Mouse (Mus musculus) forebrain, embryonic 16.5 days (tissue): ENCODE measurements around the gene 1700066M21Rik. TPM values are rescaled to one million over a fixed set of nuclear protein-coding genes. Genes with fewer than 3 reads are reported as not detected.
A peak's percentile ranks its signal among the peaks of the same experiment; 100 is the strongest.

Experiments
- ATAC-seq: fragments of 200-750 bp; cut with Nextera tagmentation; 2 replicates; pipeline ENCODE4 v1.8.0; 2017; ENCODE audit warnings: mild to moderate bottlenecking, moderate library complexity
- H3K27ac ChIP-seq: fragments of 300-500 bp; sonication (generic); 2 replicates; pipeline ENCODE4 v1.5.1; 2014; ENCODE audit warnings: low read length, control low read depth
- H3K27me3 ChIP-seq: fragments of 300-500 bp; sonication (generic); replicated peaks from 2 replicates; pipeline ENCODE4 v1.6.1; 2014; ENCODE audit warnings: low read length; ENCODE audit not compliant: control insufficient read depth, insufficient read depth
- H3K36me3 ChIP-seq: fragments of 300-500 bp; sonication (generic); 2 replicates; pipeline ENCODE4 v1.6.1; 2014; ENCODE audit not compliant: control insufficient read depth, insufficient read depth
- H3K4me1 ChIP-seq: fragments of 300-500 bp; sonication (generic); replicated peaks from 2 replicates; pipeline ENCODE4 v1.6.1; 2014; ENCODE audit warnings: low read length; ENCODE audit not compliant: control insufficient read depth, insufficient read depth
- H3K4me2 ChIP-seq: fragments of 300-500 bp; sonication (generic); 2 replicates; pipeline ENCODE4 v1.6.1; 2014; ENCODE audit warnings: mild to moderate bottlenecking, low read length, control low read depth
- H3K4me3 ChIP-seq: fragments of 300-500 bp; sonication (generic); replicated peaks from 2 replicates; pipeline ENCODE4 v1.5.1; 2014; ENCODE audit warnings: mild to moderate bottlenecking, low read length, control low read depth
- H3K9ac ChIP-seq: fragments of 300-500 bp; sonication (generic); replicated peaks from 2 replicates; pipeline ENCODE4 v1.6.1; 2014; ENCODE audit warnings: low read depth, low read length, control low read depth
- H3K9me3 ChIP-seq: fragments of 300-500 bp; sonication (generic); 2 replicates; pipeline ENCODE4 v1.6.1; 2016; ENCODE audit warnings: low read length; ENCODE audit not compliant: control insufficient read depth
- WGBS: fragments of 180-500 bp; shearing (Covaris S2); extraction: QIAGEN DNeasy Blood & Tissue Kit; methylation state at CpG from one replicate; pipeline ENCODE4 v1.1.7; 2014; 5-methylcytosine and 5-hydroxymethylcytosine counted together
- polyA plus RNA-seq: library from polyadenylated mRNA; unstranded; fragments of >200 nt; fragmentation: Nextera tagmentation; extraction: Ambion mirVana; gene quantifications from 2 replicates; pipeline ENCODE4 v1.2.1, GENCODE M21; 2015

Gene 1700066M21Rik
- polyA plus RNA-seq, 1 experiment from 2014 or later: 32.6 TPM

DNA sequence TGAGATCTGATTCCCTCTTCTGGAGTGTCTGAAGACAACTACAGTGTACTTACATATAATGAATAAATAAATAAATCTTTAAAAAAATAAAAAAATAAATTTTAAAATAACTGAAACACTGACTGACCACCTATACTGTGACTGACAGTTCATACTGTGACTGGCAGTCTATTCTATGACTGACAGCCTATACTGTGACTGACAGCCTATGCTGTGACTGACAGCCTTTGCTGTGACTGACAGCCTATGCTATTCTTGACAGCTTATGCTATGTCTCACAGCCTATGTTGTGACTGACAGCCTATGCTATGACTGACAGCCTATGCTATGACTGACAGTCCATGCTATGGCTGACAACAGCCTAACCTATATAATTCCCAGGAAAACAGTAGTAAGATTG is 29.9 kb upstream of the 1700066M21Rik start:
- ATAC-seq: 0 out of 2 replicates have a peak, but pooled peaks have one; percentile 28
- Histone ChIP-seq H3K4me1 (no peaks in the 10 kb centered on the region), H3K9me3 (no peaks in the 10 kb centered on the region), H3K9ac (no peak overlapping the region), H3K36me3 (no peaks in the 10 kb centered on the region), H3K4me3 (no peak overlapping the region), H3K4me2 (no peak overlapping the region), H3K27me3 (no peaks in the 10 kb centered on the region), H3K27ac (no peak overlapping the region)

DNA sequence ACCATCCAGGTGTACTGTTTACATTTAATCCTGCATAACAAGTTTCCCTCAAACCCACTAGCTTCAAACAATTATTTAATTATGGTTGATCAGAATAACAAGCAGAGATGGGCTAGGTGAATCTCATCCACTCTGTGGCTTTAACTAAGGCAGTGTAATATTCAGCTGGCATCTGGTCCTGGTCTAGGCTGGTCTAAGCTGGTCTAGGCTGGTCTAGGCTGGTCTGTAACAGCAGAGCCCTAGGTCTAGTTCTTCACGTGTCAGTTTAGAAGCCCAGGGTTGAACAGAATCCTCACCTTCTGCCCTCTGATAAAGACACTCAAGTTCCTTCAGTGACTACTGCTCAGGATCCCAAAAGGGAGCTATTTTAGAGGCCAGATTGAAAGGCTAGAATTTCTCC is 25.5 kb upstream of the 1700066M21Rik start:
- 86% methylated on average over 1 of the region's 1 CpGs for WGBS
- Histone ChIP-seq H3K4me1 (no peaks in the 10 kb centered on the region), H3K9ac (no peak overlapping the region), H3K4me3 (no peak overlapping the region), H3K36me3 (no peaks in the 10 kb centered on the region), H3K4me2 (no peak overlapping the region), H3K27ac (no peak overlapping the region), H3K27me3 (no peaks in the 10 kb centered on the region), H3K9me3 (no peaks in the 10 kb centered on the region)
- no peak for ATAC-seq

DNA sequence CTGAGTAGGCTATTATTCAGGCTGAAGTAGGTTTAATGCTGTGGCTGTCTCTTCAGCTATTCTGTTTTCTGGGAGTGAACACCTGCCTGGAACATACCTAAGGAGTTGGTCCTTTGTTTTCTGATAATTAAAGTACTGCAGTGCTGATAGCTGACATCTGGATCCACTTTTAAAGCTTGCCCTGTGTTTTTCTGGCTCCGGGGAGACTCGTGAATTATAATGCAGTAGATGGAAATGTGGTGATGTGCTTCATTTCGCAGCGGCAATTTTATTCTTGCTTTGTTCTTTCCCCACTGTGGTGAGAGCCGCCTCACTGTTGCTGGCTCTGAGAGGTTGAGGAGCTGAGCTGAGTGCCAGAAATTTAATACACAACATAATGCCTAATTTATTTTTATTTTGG is 18.9 kb upstream of the 1700066M21Rik start:
- Histone ChIP-seq H3K9ac (no peak overlapping the region), H3K27ac (no peak overlapping the region), H3K27me3 (no peaks in the 10 kb centered on the region), H3K4me2 (no peak overlapping the region), H3K4me1 (no peaks in the 10 kb centered on the region), H3K36me3 (no peaks in the 10 kb centered on the region), H3K4me3 (no peak overlapping the region), H3K9me3 (no peaks in the 10 kb centered on the region)
- ATAC-seq: no peak
- WGBS: 52% methylated on average over 5 of the region's 5 CpGs

DNA sequence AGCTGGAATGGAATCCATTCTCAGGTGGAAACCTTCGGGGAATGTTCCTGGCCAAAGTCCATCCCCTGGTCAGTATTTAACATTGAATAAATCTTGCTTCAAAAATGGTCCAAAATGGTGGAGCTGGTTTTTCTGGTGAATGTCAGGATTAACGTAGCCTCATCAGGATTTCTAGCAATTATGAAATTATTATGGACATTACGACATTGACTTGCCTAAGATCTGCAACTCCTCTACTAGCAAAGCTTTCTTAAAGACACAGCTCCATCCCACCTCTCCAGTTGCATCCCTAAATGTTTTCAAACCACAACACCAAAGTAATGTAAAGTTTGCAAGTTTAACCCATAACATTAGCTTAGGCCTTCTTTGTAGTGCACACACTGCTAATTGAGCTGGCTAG is 10.0 kb upstream of the 1700066M21Rik start:
- Histone ChIP-seq H3K4me3 (no peak overlapping the region), H3K9me3 (no peaks in the 10 kb centered on the region), H3K9ac (no peak overlapping the region), H3K27ac (no peak overlapping the region), H3K27me3 (no peaks in the 10 kb centered on the region), H3K4me2 (no peak overlapping the region), H3K36me3 (no peaks in the 10 kb centered on the region), H3K4me1 (no peaks in the 10 kb centered on the region)
- 91% methylated on average over 3 of the region's 3 CpGs for WGBS
- no peak for ATAC-seq

DNA sequence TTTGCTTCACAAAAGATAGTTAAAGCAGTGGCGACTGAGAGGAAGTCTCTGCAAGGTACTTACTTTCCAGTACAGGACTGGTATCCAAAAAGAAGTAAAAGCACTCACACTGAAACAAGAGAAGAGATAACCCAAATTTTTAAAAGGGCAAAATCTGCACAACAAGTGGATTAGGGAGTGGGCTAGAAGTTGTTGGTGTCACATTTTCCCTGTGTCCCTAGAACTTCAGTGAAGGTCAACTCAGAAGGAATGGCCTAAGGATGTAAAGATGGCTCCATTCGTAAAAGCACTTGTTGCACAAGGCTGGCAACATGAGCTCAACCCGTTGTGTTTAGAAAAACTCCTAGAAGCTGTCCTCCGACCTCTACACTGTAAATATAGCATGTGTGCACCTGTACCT is 8.3 kb upstream of the 1700066M21Rik start:
- Histone ChIP-seq H3K36me3 (no peaks in the 10 kb centered on the region), H3K9me3 (no peaks in the 10 kb centered on the region), H3K4me3 (no peak overlapping the region), H3K27me3 (no peaks in the 10 kb centered on the region), H3K4me2 (no peak overlapping the region), H3K9ac (no peak overlapping the region), H3K27ac (no peak overlapping the region), H3K4me1 (no peaks in the 10 kb centered on the region)
- no peak for ATAC-seq
- WGBS: 86% methylated on average over 4 of the region's 4 CpGs

DNA sequence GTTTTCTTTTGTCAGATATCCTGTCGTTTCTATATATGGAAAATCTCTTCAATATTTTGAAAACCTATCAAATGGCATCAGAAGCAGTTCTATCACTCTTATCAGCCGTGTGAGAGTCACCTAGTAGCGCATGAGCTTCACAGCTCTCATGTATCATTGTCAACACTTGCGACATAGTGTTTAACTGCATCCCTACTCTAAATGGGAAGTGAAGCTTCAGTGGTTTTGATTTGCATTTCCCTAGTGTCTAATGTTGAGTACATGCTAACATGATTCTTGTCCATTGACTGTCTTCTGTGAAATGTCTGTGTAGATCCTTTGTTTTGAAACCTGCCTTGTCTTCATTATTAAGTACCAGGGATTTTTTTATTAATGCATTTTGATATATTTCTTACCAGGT is 7.0 kb upstream of the 1700066M21Rik start:
- Histone ChIP-seq H3K9me3 (no peaks in the 10 kb centered on the region), H3K9ac (no peak overlapping the region), H3K27me3 (no peaks in the 10 kb centered on the region), H3K4me2 (no peak overlapping the region), H3K27ac (no peak overlapping the region), H3K4me1 (no peaks in the 10 kb centered on the region), H3K36me3 (no peaks in the 10 kb centered on the region), H3K4me3 (no peak overlapping the region)
- no peak for ATAC-seq
- 84% methylated on average over 4 of the region's 4 CpGs for WGBS

DNA sequence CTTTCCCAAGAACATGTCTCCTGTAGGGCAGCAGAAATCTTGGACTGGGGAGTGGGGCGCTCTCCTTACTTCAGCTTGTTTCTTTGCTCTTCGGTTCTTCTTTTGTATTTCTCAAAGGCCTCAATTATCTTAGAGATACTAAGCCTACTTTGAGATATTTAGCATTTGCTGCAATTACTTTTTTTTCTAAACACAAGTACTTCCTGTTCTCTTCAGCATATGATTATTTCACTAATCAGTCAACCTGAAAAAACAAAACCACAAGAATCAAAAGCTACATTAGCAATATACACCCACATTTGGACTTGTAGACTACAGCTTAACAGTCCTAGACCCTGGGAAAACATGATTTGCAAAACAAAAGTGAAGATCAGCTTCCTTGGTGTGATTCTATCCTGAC is 2.1 kb upstream of the 1700066M21Rik start:
- Histone ChIP-seq H3K4me2 (no peak overlapping the region), H3K4me3 (no peak overlapping the region), H3K9ac (no peak overlapping the region), H3K36me3 (no peaks in the 10 kb centered on the region), H3K27me3 (no peaks in the 10 kb centered on the region), H3K27ac (no peak overlapping the region), H3K4me1 (peaks cover 16% of the 10 kb centered on the region), H3K9me3 (no peaks in the 10 kb centered on the region)
- no peak for ATAC-seq
- 92% methylated on average over 2 of the region's 2 CpGs for WGBS

DNA sequence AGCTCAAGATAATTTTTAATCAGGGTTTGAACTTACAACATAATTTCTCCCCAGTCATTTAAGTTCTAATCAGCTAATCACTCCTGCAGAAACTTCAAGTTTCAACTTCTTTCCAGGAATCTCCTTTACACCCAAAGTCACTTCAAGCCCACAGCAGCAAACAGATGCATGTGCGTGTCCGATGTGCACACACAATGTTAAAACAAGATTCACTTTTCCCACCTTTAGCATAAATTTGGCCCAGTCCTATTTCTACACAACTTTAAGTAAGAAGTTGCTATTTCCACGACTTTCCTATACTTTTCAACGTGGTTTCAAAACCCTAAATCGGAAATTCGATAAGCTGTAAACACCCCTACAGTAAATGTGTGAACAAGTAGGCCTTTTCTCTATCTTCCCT is 614 bp upstream of the 1700066M21Rik start:
- Histone ChIP-seq H3K4me3 (peak overlapping the region; percentile 63), H3K4me1 (peaks cover 16% of the 10 kb centered on the region), H3K4me2 (peak overlapping the region; percentile 45), H3K9me3 (no peaks in the 10 kb centered on the region), H3K27ac (no peak overlapping the region), H3K27me3 (no peaks in the 10 kb centered on the region), H3K9ac (no peak overlapping the region), H3K36me3 (no peaks in the 10 kb centered on the region)
- no peak for ATAC-seq
- WGBS: 74% methylated on average over 6 of the region's 6 CpGs

DNA sequence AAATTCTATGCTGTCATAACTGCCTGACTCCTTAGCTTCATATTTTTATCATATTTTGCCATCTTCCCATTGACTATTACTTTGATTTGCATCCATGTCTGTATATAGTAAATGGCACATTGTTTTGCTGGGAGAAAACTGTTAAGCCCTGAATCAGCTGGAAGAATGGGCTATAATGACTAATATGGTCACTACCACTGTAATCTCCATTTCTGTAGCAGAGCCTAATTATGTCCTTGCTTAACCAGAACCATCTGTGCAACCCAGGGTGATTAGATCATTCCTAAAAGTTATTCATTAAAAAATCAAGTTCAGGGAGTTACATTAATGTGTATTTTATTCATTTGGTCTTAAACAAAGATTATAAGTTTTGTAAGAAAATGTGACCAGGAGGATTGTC is 9.1 kb downstream of the 1700066M21Rik start:
- no peak for ATAC-seq
- Histone ChIP-seq H3K27me3 (no peaks in the 10 kb centered on the region), H3K9ac (no peak overlapping the region), H3K4me2 (no peak overlapping the region), H3K36me3 (peaks cover 3% of the 10 kb centered on the region; the same call in 1 of the 2 replicates), H3K9me3 (no peaks in the 10 kb centered on the region), H3K4me1 (peaks cover 13% of the 10 kb centered on the region), H3K4me3 (no peak overlapping the region), H3K27ac (no peak overlapping the region)

DNA sequence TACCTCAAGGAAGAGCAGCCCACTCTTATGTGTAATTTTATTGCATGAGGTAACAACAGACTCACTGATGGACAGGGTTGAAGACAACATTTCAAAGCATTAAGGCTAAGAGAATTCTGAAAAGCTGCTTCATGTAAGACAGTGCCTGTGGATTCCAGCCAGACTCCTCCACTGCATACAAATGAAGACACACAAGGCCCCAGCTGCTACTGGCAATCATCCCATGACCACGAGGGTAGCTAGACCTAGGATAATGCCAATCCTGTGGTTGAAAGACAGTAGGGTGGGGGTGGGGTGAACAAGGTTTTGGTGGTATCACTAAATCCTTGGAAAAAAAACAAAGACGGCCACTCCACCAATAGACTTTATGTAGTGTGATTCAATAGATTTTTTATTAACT is 10.5 kb downstream of the 1700066M21Rik start:
- Histone ChIP-seq H3K9ac (no peak overlapping the region), H3K4me2 (no peak overlapping the region), H3K9me3 (no peaks in the 10 kb centered on the region), H3K4me1 (peaks cover 13% of the 10 kb centered on the region), H3K27ac (peak overlapping the region; percentile 49), H3K36me3 (peaks cover 3% of the 10 kb centered on the region; the same call in 1 of the 2 replicates), H3K27me3 (no peaks in the 10 kb centered on the region), H3K4me3 (no peak overlapping the region)
- WGBS: 19% methylated on average over 2 of the region's 2 CpGs
- ATAC-seq: peak; percentile 91
